ENCODE assay signal across 11 mouse cellular contexts in genomic region chr6:125425205-125426090, GRCm38 (mm10). TPM values are rescaled to one million over a fixed set of nuclear protein-coding genes. Genes with fewer than 3 reads are reported as not detected.
DNase-seq lines count a peak whose midpoint lies in the region; ATAC-seq lines count a peak whose summit lies in the region.
"Had no signal": no experiment of that assay in that cellular context is flagged by ENCODE, and none has a peak within 500 bp of the region (broad histone marks: within the 10 kb centered on the region; RNA-seq: fewer than 3 reads in every experiment).

No protein-coding gene starts in this region.

- no peaks in the 10 kb centered on the region for H3K9me3 ChIP-seq in embryonic facial prominence, embryonic 14.5 days (ENCODE audit: control insufficient read depth, low read length)
- H3K9me3 ChIP-seq: midbrain, embryonic 15.5 days had no signal

- DNase-seq in adrenal gland, postnatal 14 days, result peak; percentile 42
- DNase-seq in adrenal gland, postnatal 25 days, result no peak
- DNase-seq in embryonic facial prominence, embryonic 14.5 days (ENCODE audit: low spot score), result peak; percentile 26
- DNase-seq in frontal cortex, postnatal 14 days (ENCODE audit: low spot score in 2 of 2), result no peak
- DNase-seq in urinary bladder, postnatal 14 days (ENCODE audit: low spot score), result no peak
- no peak for DNase-seq in embryo, embryonic 10.5 days (ENCODE audit: low spot score)

- H3K4me1 ChIP-seq in embryonic facial prominence, embryonic 14.5 days (ENCODE audit: control insufficient read depth, insufficient read depth, low read length), result peaks cover 20% of the 10 kb centered on the region

- no peaks in the 10 kb centered on the region for H3K27me3 ChIP-seq in embryonic facial prominence, embryonic 14.5 days (replicated peaks; ENCODE audit: control insufficient read depth, insufficient read depth, low read length)

- no peaks in the 10 kb centered on the region for H3K36me3 ChIP-seq in embryonic facial prominence, embryonic 14.5 days (ENCODE audit: control insufficient read depth, insufficient read depth, low read length)
- H3K36me3 ChIP-seq: G1E; midbrain, embryonic 15.5 days had no signal

- no peak overlapping the region for H3K4me3 ChIP-seq in embryonic facial prominence, embryonic 14.5 days (ENCODE audit: low read depth, low read length)

- peak; percentile 49 for ATAC-seq in CD4-positive, CD25-positive, alpha-beta regulatory T cell, adult 4 months
- no peak for ATAC-seq in embryonic facial prominence, embryonic 14.5 days (ENCODE audit: low read depth)
- ATAC-seq in monocyte, adult 5-6 weeks (replicated peaks; ENCODE audit: insufficient number of reproducible peaks, low FRiP score, low TSS enrichment, poor library complexity, severe bottlenecking), result peak; percentile 33

- WGBS in embryonic facial prominence, embryonic 14.5 days, result 47% methylated on average over 15 of the region's 15 CpGs

- H3K9ac ChIP-seq in embryonic facial prominence, embryonic 14.5 days (ENCODE audit: low read depth, low read length), result no peak overlapping the region

- H3K4me2 ChIP-seq in embryonic facial prominence, embryonic 14.5 days (ENCODE audit: low read depth, low read length), result no peak overlapping the region

- no peak overlapping the region for H3K27ac ChIP-seq in embryonic facial prominence, embryonic 14.5 days (replicated peaks; ENCODE audit: low read depth, low read length)

RNA-seq across cellular contexts. Expression of gene Plekhg6, which starts 44.9 kb away (rescaled TPM):
- total RNA-seq in adrenal gland, postnatal 14 days (2021), result 0.38 and 0.52 TPM in 2 replicates
- 0.30 and 0.38 TPM in 2 replicates for total RNA-seq in adrenal gland, postnatal 25 days (2021)
- under 1 TPM in 1 of 2 experiments, not detected in 1; 0.12 TPM for polyA plus RNA-seq in CD4-positive, CD25-positive, alpha-beta regulatory T cell, adult 4 months (2017; shearing (Covaris generic))
- 1.0 and 1.4 TPM in 2 replicates for polyA plus RNA-seq in embryonic facial prominence, embryonic 14.5 days (2014; fragmentation: Nextera tagmentation; extraction: Ambion mirVana)
- total RNA-seq in monocyte, adult 5-6 weeks (2017), result not detected in 3 replicates
- total RNA-seq: G1E; gastrocnemius, postnatal 25 days had no signal
- polyA plus RNA-seq: G1E had no signal

Comparison
In these comparisons a context has a peak if more than half of its experiments do, and no peak if none do; other contexts are left out.
1. DNase-seq: peak in adrenal gland, postnatal 14 days (single experiment) and embryonic facial prominence, embryonic 14.5 days (single experiment); none in adrenal gland, postnatal 25 days (single experiment), frontal cortex, postnatal 14 days (0 of 2), urinary bladder, postnatal 14 days (single experiment) and embryo, embryonic 10.5 days (single experiment).